Mouse (Mus musculus): ENCODE results near the gene Clic3. TPM values are rescaled to one million over a fixed set of nuclear protein-coding genes. Genes with fewer than 3 reads are reported as not detected.

Gene Clic3
- polyA plus RNA-seq, 1 experiment = not detected

DNA sequence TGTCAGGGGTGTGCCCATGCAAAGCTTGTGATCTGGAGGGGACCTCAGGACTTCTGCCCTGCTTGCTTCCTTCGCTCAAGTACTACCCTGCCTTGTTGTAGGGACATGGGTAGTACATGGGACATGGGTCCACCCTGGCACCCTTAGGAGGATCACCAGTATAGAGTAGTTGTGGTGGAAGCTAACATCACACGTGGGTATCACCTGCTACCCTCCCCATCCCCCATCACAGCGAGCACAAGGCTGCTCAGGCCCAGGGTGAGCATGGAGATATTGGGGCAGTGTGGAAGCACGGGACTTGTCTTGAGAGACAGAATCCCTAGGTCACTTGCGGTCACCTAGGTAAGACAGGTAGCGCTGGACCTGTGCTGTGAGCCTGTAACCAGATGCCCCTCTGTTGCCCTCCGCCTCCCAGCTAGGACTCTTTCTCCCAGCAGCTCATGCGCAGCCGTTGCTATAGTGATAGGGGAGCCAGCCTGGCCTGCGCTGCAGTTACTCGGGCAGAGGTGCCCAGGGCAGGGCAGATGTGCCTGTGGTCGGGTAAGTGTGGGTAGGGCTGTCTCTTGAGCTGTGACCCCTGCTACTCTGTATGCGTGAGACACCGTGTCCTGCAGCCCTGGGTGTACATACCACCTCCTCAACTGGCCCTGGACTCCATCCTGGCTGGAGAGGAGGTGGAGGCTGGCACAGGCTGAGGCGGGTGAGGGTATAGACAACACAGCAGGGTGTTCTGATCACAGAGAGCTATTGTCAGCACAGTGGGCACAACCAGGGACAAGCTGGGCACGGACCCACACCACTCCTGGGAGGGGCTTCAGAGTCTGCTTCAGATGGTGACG lies 26.0 kb upstream of the Clic3 start:
- Histone ChIP-seq H3K36me3 (ENCODE audit: control insufficient read depth, insufficient read depth, low read length, poor library complexity, severe bottlenecking) (no peaks in the 10 kb centered on the region), H3K27me3 (ENCODE audit: control insufficient read depth, insufficient read depth, low read length, poor library complexity, severe bottlenecking) (no peaks in the 10 kb centered on the region), H3K27ac (ENCODE audit: insufficient read depth, low read length) (no peak overlapping the region), H3K9ac (ENCODE audit: low read depth, poor library complexity, severe bottlenecking) (no peak overlapping the region), H3K9me3 (replicated peaks; ENCODE audit: control insufficient read depth, insufficient read depth, low read length, poor library complexity, severe bottlenecking) (no peaks in the 10 kb centered on the region), H3K4me3 (ENCODE audit: low read depth, low read length) (no peak overlapping the region), H3K4me1 (ENCODE audit: control insufficient read depth, insufficient read depth, low read length) (no peaks in the 10 kb centered on the region)
- no peak for TF ChIP-seq POLR2A (IDR thresholded peaks at IDR 0.05; ENCODE audit: insufficient read depth, low read length)
- TF ChIP-seq CTCF (IDR thresholded peaks at IDR 0.05; ENCODE audit: low read depth, low read length) = no peak
- TF ChIP-seq EP300 (IDR thresholded peaks at IDR 0.05; ENCODE audit: insufficient read depth, low read depth, low read length) = no peak

DNA sequence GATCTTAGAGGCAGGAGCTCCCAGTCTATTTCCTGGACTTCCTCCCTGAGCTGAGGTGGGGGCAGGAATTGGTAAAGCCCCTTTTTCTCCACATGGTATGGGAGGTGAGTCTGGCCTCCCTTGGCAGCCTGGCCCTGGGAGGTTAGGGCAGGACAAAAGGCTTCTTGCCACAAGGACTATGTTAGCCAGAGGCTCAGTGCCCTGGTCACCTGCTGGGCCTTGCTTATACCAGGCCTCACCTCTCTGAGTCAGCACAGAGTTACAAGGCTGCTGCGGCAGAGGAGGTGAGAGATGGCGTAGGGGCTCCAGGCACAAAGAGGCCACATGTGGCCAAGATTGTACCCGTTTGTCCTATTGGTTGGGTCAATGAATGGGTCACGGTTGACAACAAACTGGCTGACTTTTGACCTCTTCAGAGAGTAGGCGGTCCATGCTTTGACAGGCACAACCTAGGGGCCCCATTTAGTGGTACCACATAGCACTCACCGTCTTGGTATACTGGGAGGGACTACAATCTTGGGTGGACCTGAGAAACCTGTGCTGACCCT lies 25.3 kb upstream of the Clic3 start:
- Histone ChIP-seq H3K4me1 (ENCODE audit: control insufficient read depth, insufficient read depth, low read length) (no peaks in the 10 kb centered on the region), H3K9me3 (replicated peaks; ENCODE audit: control insufficient read depth, insufficient read depth, low read length, poor library complexity, severe bottlenecking) (no peaks in the 10 kb centered on the region), H3K36me3 (ENCODE audit: control insufficient read depth, insufficient read depth, low read length, poor library complexity, severe bottlenecking) (no peaks in the 10 kb centered on the region), H3K27ac (ENCODE audit: insufficient read depth, low read length) (no peak overlapping the region), H3K9ac (ENCODE audit: low read depth, poor library complexity, severe bottlenecking) (no peak overlapping the region), H3K27me3 (ENCODE audit: control insufficient read depth, insufficient read depth, low read length, poor library complexity, severe bottlenecking) (no peaks in the 10 kb centered on the region), H3K4me3 (ENCODE audit: low read depth, low read length) (no peak overlapping the region)
- TF ChIP-seq EP300 (IDR thresholded peaks at IDR 0.05; ENCODE audit: insufficient read depth, low read depth, low read length) (no peak), CTCF (IDR thresholded peaks at IDR 0.05; ENCODE audit: low read depth, low read length) (no peak), POLR2A (IDR thresholded peaks at IDR 0.05; ENCODE audit: insufficient read depth, low read length) (no peak)

GRCm38 (mm10) chr2:25432326-25433098 lies 24.1 kb upstream of the Clic3 start:
- Histone ChIP-seq H3K27me3 (ENCODE audit: control insufficient read depth, insufficient read depth, low read length, poor library complexity, severe bottlenecking) (no peaks in the 10 kb centered on the region), H3K36me3 (ENCODE audit: control insufficient read depth, insufficient read depth, low read length, poor library complexity, severe bottlenecking) (no peaks in the 10 kb centered on the region), H3K9ac (ENCODE audit: low read depth, poor library complexity, severe bottlenecking) (no peak overlapping the region), H3K4me1 (ENCODE audit: control insufficient read depth, insufficient read depth, low read length) (no peaks in the 10 kb centered on the region), H3K9me3 (replicated peaks; ENCODE audit: control insufficient read depth, insufficient read depth, low read length, poor library complexity, severe bottlenecking) (no peaks in the 10 kb centered on the region), H3K27ac (ENCODE audit: insufficient read depth, low read length) (no peak overlapping the region), H3K4me3 (ENCODE audit: low read depth, low read length) (no peak overlapping the region)
- TF ChIP-seq POLR2A (IDR thresholded peaks at IDR 0.05; ENCODE audit: insufficient read depth, low read length) (no peak), CTCF (IDR thresholded peaks at IDR 0.05; ENCODE audit: low read depth, low read length) (no peak), EP300 (IDR thresholded peaks at IDR 0.05; ENCODE audit: insufficient read depth, low read depth, low read length) (no peak)

- H3K4me3 ChIP-seq (ENCODE audit: low read depth, low read length) = no peak overlapping the region
- TF ChIP-seq CTCF (IDR thresholded peaks at IDR 0.05; ENCODE audit: low read depth, low read length) (no peak), EP300 (IDR thresholded peaks at IDR 0.05; ENCODE audit: insufficient read depth, low read depth, low read length) (no peak), POLR2A (IDR thresholded peaks at IDR 0.05; ENCODE audit: insufficient read depth, low read length) (no peak)
- H3K4me1 ChIP-seq (ENCODE audit: control insufficient read depth, insufficient read depth, low read length) = no peaks in the 10 kb centered on the region
- H3K27ac ChIP-seq (ENCODE audit: insufficient read depth, low read length) = no peak overlapping the region
- no peaks in the 10 kb centered on the region for H3K27me3 ChIP-seq (ENCODE audit: control insufficient read depth, insufficient read depth, low read length, poor library complexity, severe bottlenecking)
- H3K9me3 ChIP-seq (replicated peaks; ENCODE audit: control insufficient read depth, insufficient read depth, low read length, poor library complexity, severe bottlenecking) = no peaks in the 10 kb centered on the region
- no peak overlapping the region for H3K9ac ChIP-seq (ENCODE audit: low read depth, poor library complexity, severe bottlenecking)
- no peaks in the 10 kb centered on the region for H3K36me3 ChIP-seq (ENCODE audit: control insufficient read depth, insufficient read depth, low read length, poor library complexity, severe bottlenecking)
These were observed 23.5 kb upstream of the Clic3 start for GRCm38 (mm10) chr2:25433101-25433500.

DNA sequence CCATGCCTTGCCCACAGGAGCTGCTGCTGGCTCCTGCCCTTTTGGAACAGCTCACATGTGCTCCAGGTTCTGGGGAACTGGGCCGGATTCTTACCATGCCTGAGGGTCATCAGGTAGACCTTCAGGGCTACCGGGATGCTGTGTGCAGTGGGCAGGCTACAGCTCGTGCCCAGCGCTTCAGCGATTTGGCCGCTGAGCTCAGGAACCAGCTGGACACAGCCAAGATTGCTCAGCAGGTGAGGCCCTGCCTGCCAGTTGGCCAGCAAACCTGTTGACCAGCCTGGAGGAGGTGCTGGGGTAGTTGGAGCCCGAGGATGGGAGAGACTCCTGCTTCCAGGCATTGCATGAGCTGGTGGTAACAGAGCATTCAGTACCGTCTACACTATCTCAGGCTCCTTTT lies 22.3 kb upstream of the Clic3 start:
- H3K36me3 ChIP-seq (ENCODE audit: control insufficient read depth, insufficient read depth, low read length, poor library complexity, severe bottlenecking) = no peaks in the 10 kb centered on the region
- no peaks in the 10 kb centered on the region for H3K27me3 ChIP-seq (ENCODE audit: control insufficient read depth, insufficient read depth, low read length, poor library complexity, severe bottlenecking)
- H3K27ac ChIP-seq (ENCODE audit: insufficient read depth, low read length) = no peak overlapping the region
- TF ChIP-seq EP300 (IDR thresholded peaks at IDR 0.05; ENCODE audit: insufficient read depth, low read depth, low read length) (no peak), CTCF (IDR thresholded peaks at IDR 0.05; ENCODE audit: low read depth, low read length) (no peak), POLR2A (IDR thresholded peaks at IDR 0.05; ENCODE audit: insufficient read depth, low read length) (no peak)
- no peaks in the 10 kb centered on the region for H3K9me3 ChIP-seq (replicated peaks; ENCODE audit: control insufficient read depth, insufficient read depth, low read length, poor library complexity, severe bottlenecking)
- H3K9ac ChIP-seq (ENCODE audit: low read depth, poor library complexity, severe bottlenecking) = no peak overlapping the region
- no peaks in the 10 kb centered on the region for H3K4me1 ChIP-seq (ENCODE audit: control insufficient read depth, insufficient read depth, low read length)
- no peak overlapping the region for H3K4me3 ChIP-seq (ENCODE audit: low read depth, low read length)
